Mouse (Mus musculus) brain, adult 2 months (tissue): Measurements from ENCODE around the gene Gm11238.
"Not testable (repeated sequence)": the region's sequence is repeated elsewhere in the genome, so short reads cannot be mapped to it uniquely, and the experiment has no call there.

Experiments used
- DNase-seq: peaks from one replicate; pipeline ENCODE4 v3.0.0; 2011; ENCODE audit warnings: low read depth, low spot score

Gene Gm11238

DNA sequence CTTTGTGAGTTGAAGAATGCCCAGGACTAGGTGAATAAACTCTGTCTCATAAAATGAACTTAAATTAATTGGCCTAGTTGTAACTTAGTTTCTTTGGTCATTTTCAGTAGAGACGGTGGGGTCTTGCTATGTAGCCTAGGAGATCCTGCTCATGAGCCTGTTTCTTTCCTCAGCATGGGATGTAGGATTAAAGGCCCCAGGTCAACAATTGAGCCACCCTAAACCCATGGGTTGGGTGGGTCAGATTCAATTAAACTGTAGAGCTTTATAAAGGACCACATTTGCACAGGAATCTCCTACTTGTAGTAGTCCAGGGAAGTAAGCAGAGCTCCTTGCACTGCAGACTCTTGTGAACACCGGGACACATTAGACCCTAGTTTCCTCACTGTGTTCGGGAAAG is at the start of gene Gm11238:
Gene Gm11238, plus strand, starts transcription at position 301 of the 400 bp plus-strand sequence.
- DNase-seq: not testable (repeated sequence)

DNA sequence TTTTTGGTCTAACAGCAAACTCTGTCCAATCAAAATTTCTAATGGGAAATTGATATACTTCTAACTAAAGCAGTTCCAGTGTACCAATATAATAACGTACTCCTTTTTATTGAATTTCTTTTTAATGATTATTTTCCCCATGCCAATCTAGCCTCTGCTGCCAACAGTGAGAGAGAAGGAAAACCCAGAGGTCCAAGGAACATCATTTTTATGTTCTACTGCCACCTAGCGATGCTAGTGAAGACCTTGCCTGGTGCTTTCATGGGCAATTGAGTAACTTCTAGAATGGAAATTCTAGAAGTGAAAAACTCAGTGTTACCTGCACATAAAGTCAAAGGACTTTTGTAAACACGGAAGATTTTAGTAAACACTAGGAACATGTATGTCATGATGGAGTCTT is 8.4 kb upstream of the Gm11238 start:
- peak; percentile 59 for DNase-seq

DNA sequence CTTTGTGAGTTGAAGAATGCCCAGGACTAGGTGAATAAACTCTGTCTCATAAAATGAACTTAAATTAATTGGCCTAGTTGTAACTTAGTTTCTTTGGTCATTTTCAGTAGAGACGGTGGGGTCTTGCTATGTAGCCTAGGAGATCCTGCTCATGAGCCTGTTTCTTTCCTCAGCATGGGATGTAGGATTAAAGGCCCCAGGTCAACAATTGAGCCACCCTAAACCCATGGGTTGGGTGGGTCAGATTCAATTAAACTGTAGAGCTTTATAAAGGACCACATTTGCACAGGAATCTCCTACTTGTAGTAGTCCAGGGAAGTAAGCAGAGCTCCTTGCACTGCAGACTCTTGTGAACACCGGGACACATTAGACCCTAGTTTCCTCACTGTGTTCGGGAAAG is 15.0 kb downstream of the Gm11238 start, which contains the start of gene Gm11237:
Gene Gm11237, plus strand, starts transcription at position 301 of the 400 bp plus-strand sequence.
- DNase-seq: not testable (repeated sequence)

DNA sequence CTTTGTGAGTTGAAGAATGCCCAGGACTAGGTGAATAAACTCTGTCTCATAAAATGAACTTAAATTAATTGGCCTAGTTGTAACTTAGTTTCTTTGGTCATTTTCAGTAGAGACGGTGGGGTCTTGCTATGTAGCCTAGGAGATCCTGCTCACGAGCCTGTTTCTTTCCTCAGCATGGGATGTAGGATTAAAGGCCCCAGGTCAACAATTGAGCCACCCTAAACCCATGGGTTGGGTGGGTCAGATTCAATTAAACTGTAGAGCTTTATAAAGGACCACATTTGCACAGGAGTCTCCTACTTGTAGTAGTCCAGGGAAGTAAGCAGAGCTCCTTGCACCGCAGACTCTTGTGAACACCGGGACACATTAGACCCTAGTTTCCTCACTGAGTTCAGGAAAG is 30.1 kb downstream of the Gm11238 start, which contains the start of gene Gm11236:
Gene Gm11236, plus strand, starts transcription at position 301 of the 400 bp plus-strand sequence.
- not testable (repeated sequence) for DNase-seq

DNA sequence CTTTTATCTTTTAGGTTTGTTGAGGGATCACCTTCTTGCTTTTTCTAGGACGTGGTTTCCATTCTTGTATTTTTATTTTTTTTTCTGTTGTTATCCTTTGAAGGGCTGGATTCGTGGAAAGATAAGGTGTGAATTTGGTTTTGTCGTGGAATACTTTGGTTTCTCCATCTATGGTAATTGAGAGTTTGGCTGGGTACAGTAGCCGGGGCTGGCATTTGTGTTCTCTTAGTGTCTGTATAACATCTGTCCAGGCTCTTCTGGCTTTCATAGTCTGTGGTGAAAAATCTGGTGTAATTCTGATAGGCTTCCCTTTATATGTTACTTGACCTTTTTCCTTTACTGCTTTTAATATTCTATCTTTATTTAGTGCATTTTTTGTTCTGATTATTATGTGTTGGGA is 54.2 kb downstream of the Gm11238 start:
- DNase-seq: not testable (repeated sequence)

DNA sequence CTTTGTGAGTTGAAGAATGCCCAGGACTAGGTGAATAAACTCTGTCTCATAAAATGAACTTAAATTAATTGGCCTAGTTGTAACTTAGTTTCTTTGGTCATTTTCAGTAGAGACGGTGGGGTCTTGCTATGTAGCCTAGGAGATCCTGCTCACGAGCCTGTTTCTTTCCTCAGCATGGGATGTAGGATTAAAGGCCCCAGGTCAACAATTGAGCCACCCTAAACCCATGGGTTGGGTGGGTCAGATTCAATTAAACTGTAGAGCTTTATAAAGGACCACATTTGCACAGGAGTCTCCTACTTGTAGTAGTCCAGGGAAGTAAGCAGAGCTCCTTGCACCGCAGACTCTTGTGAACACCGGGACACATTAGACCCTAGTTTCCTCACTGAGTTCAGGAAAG is 60.4 kb downstream of the Gm11238 start, which contains the start of gene Gm11239:
Gene Gm11239, plus strand, starts transcription at position 301 of the 400 bp plus-strand sequence.
- DNase-seq: not testable (repeated sequence)

DNA sequence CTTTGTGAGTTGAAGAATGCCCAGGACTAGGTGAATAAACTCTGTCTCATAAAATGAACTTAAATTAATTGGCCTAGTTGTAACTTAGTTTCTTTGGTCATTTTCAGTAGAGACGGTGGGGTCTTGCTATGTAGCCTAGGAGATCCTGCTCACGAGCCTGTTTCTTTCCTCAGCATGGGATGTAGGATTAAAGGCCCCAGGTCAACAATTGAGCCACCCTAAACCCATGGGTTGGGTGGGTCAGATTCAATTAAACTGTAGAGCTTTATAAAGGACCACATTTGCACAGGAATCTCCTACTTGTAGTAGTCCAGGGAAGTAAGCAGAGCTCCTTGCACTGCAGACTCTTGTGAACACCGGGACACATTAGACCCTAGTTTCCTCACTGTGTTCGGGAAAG is 75.5 kb downstream of the Gm11238 start, which contains the start of gene Gm428:
Gene Gm428, plus strand, starts transcription at position 301 of the 400 bp plus-strand sequence.
- not testable (repeated sequence) for DNase-seq
